Mouse (Mus musculus): ENCODE results near the gene Coq2.

Gene Coq2

DNA sequence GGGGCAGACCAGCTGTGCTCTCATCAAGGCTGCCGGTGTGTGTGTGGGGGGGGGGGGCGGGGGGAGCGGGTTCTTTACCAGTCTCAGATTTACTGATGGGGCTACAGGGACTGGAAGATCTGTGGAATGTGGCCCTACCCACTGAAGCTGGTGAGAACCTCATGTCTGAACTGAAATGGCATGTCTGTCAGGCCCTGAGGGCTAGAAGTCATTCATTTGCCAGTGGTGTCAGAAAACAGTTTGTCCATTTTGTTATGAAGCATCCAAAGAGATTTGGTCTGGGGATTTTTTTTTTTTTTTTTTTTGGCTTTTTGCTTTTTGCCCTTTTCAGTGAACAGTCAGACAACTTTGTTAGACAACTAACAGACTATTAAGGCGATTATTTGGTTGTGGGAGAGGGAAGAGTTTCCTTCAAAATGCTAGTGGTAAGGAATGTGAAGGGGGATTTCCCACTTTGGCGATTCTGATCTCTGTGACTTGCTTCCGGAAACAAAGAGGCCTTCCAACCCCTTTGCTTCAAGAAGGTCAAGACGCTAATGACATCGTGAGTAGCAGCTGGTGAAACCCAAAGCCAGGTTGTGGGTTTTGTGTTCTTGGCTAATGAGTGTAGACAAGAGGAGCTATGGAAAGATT lies 52.9 kb downstream of the Coq2 start:
- no peak for DNase-seq (ENCODE audit: low read depth, low spot score)

DNA sequence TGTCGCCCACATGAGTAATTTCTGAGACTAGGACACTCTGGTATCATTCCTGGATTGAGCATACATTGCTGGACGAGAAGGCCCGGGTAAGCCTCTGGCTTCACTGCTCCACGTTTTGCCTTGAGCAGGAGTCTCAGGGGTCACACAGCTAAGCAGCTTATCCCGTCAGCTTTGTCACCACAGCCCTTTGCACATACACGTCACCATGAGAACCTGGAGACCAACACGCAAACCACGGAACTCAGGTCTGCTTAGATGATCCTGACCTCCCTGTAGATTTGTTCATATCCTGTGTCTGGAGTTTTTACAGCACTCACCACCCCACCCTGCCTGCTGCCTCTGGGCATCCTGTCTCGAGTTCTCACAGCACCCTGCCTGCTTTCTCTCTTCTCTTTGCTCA lies 54.0 kb downstream of the Coq2 start:
- no peak for DNase-seq (ENCODE audit: low read depth, low spot score)

DNA sequence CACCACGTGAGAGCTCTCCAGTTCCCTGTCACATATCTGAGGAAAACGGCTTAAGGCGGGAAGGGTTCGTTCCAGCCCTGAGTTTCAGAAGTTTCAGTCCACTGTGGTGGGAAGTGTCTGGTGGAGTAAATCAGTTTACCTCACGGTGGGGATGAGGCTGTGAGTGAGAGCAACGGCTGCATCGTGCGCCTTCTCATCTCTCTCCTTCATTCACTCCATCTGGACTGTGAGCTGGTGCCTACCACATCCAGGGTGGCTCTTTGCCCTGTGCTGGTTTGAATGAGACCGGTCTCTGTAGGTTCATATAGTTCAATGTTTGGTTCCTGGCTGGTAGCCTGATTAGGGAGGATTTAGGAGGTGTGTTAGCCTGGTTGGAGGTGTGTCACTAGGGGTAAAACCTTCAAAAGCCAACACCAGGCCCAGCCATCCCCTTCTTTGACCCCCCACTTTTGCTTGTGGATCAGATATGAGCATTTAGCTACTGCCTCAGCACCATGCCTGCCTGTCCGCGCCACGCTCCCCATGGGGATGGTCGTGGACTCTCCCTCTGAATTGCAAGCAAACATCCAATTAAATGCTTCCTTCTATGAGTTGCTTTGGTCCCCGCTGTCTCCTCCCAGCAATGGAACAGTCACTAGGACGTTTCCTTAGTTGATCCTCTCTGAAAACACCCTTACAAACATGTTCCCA lies 55.2 kb downstream of the Coq2 start:
- no peak for DNase-seq (ENCODE audit: low read depth, low spot score)

DNA sequence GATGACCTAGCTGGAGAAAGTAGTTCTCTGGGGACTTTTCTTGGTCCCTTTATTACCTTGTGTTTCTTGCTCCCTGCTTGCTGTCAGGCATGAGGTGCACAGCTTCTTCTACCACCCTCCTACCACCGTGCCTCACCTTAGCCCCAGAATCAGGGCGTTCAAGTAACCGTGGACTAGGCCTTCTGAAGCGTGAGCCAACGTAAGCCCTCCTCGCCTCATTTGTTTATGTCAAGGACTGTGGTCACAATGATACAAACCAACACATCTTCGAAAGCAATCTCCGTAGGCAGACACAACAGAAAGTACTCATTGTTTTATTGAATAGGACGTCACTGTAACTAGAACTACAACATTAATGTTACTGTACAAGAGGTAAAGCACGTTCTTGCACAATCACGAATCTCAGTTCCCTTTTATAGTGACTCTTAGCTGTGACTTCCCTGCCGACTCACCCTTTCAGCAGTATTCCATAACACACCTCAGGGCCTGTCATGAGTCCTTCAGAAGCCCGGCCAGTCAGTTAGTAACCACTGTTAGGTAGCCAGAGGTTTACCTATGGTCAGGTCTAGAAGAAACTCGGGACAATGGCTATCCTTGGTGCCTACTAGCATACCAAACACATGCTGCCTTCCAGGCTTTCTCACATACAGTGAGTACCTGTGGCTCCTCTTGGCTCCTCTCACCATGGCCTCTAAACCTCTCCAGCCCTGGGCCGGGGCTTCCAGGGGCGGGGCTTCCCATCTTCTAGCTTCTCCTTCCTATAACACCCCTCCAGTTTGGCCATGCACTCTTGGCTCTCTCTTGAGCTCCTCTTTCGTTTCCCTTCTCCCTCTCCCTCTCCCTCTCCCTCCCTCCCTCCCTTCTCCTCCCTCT lies 60.8 kb downstream of the Coq2 start:
- no peak for DNase-seq (ENCODE audit: low read depth, low spot score)

GRCm38 (mm10) chr5:100607868-100608267 lies 67.1 kb downstream of the Coq2 start:
- no peak for DNase-seq (ENCODE audit: low read depth, low spot score)

- DNase-seq (ENCODE audit: low read depth, low spot score), result no peak
Observed at GRCm38 (mm10) chr5:100607090-100607762, 67.7 kb downstream of the Coq2 start.

DNA sequence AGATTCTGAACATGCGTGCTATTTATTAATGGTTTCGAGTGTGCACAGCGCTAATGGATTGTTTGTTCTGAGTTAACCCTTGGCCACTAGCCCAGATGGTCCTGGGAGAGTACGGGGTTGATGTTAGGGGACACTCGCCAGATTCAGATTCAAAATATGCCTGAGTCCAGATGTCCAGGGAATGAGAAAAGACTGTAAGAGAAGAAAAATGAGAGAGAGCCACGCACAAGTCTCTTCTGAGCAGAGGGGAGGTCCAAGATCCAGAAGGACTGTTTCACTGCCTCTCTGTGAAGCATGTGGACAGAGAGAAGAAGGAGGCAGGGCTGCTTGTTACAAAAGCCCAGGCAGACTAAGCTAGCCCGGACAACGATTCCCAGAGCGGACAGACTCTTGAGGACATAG lies 69.1 kb downstream of the Coq2 start:
- DNase-seq (ENCODE audit: low read depth, low spot score), result no peak
